Mouse (Mus musculus) heart, adult 2 months (tissue): ENCODE measurements around the gene Map4k4.

Source experiments
- CTCF ChIP-seq: fragments of 200-600 bp; IDR thresholded peaks from 2 replicates; pipeline ENCODE4 v1.8.1; 2022; ENCODE audit warnings: antibody characterized with exemption, mild to moderate bottlenecking, moderate library complexity
- POLR2A ChIP-seq: fragments of 200-500 bp; IDR thresholded peaks from 2 replicates; pipeline ENCODE4 v1.6.1; 2011; ENCODE audit warnings: mild to moderate bottlenecking, low read depth, low read length, control low read depth; ENCODE audit not compliant: insufficient read depth

- TF ChIP-seq CTCF = no peak
- 0 out of 2 replicates have a peak, but pooled peaks have one; percentile 35 for TF ChIP-seq POLR2A
Observed at GRCm38 (mm10) chr1:39901063-39901811, 524 bp downstream of the Map4k4 start.
